Mouse (Mus musculus): ENCODE results near the gene Acsf2.
"Not testable (repeated sequence)": the region's sequence is repeated elsewhere in the genome, so short reads cannot be mapped to it uniquely, and the experiment has no call there.

Gene Acsf2

GRCm38 (mm10) chr11:94601321-94602281, at the start of gene Acsf2:
Gene Acsf2 (minus strand): TSS chr11:94601871.
- DNase-seq, result peak; percentile 87 to 88

GRCm38 (mm10) chr11:94651241-94651640, 49.6 kb upstream of the Acsf2 start:
- DNase-seq, result not testable (repeated sequence)

DNA sequence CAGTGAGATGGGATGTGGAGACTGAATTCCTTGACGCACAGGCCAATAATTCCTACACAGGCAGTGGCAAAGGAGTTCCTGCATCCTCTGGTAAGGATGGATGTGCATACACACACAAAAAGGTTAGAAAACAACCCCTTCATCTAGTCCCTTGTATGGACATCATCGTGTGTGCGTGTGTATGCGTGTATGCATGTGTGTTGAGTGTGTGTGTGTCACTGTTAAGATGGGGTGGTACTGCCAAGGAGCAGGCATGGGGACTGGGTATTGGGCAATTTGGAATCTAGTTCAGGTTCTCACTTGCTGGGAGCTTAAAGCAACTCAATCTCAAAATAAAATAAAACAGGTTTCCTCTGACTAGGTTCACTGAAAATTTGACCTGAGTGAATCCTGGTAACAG, 44.8 kb upstream of the Acsf2 start:
- DNase-seq, result no peak

- DNase-seq, result no peak
Observed at GRCm38 (mm10) chr11:94644461-94645219, 43.0 kb upstream of the Acsf2 start.

DNA sequence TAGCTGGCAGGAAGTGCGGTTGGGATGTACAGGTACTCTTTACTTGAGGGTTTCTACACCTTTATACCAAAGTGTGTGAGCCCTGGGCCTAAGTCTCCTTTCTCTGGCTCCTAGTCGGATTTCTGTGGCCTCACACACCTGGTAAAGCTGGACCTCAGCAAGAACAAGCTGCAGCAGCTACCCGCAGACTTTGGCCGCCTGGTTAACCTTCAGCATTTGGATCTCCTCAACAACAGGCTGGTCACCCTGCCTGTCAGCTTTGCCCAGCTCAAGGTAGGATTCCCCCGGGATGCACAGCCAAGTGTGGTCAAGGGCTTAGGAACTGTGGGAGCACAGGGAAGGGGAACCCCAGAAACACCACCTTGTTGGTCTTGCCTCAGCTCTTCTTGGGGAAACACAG, 32.8 kb upstream of the Acsf2 start:
- no peak for DNase-seq

DNA sequence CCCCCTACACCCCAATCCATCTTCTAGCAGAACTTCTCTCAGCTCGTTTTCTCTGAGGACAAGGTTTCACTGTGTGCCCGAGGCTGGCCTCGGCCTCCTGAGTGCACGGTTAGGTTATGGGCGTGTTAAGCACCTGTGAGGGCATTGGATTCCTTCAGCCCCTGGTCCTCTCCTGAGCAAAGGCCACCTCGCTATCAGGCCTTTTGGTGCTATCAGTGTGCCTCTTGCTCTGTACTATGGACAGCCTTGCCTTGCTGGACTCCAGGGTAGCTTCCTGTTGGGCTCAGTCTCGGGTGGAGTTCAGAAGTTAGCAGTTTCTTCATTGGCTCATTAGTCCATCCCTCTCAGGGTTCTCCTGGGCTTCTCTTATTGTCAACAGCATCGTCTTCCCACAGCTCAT, 31.3 kb upstream of the Acsf2 start:
- DNase-seq, result no peak

GRCm38 (mm10) chr11:94631969-94632368, 30.3 kb upstream of the Acsf2 start:
- DNase-seq, result no peak

DNA sequence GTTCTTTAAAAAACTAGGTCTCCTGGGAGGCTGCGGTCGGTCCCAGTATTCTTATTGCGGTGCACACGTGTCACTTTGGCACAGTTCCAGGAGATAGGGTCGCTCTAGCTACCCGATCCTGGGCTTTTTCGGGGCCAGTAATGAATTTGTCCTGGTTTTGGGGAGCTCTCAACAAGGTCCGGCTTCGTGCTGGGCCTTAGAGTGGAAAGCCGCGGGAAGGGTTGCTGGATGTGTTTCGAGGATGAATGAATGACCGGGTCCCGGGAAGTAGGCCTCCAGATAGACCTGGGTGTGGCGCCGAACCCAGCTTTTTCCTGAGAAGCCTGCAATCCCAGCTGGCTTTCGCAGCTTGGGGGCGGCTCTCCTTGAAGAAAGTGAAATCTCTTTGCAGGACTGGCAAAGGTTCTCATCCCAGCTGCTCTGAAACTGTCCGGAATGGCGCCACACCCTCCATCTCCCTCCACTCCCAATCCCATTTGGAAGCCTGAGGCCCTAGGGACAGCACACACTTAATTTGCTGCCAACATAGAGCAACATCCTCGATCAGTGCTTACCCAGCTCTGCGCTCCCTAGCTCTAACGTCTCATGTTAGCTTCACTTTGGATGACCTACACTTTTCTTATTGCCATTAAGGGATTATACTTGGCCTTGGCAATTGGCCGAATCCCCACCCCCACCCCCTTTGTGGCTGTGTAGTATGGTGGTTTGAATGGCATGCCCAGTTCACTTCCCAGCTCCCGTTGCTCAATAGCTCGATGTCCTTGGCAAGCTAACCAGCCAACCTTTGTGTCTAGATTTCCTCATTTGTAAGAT, 28.7 kb upstream of the Acsf2 start:
- peak in 1 of 2 experiments; percentile 9 for DNase-seq

GRCm38 (mm10) chr11:94629884-94630198, 28.2 kb upstream of the Acsf2 start:
- DNase-seq, result no peak

- DNase-seq, result peak; percentile 91 to 95
Observed at GRCm38 (mm10) chr11:94629199-94629883, 27.7 kb upstream of the Acsf2 start, which contains the start of gene Lrrc59. Gene Lrrc59 (plus strand): TSS chr11:94629767.

GRCm38 (mm10) chr11:94622162-94622561, 20.5 kb upstream of the Acsf2 start:
- DNase-seq, result no peak

DNA sequence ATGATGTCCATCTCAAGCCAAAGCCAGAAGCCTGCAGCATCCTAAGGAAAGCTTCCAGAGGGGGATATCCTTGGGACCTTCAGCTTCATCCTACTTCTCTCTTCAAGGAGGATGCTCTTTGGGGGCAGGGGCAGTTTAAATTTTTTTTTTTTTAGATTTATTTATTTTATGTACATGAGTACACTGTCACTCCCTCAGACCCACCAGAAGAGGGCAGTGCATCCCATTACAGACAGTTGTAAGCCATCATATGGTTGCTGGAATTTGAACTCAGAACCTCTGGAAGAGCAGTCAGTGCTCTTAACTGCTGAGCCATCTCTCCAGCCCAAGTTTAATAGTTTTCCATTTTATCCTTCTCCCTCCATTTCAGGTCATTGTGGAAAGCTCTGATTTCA, 19.8 kb upstream of the Acsf2 start:
- no peak for DNase-seq

GRCm38 (mm10) chr11:94620766-94621457, 19.2 kb upstream of the Acsf2 start:
- no peak for DNase-seq

- DNase-seq, result no peak
Observed at GRCm38 (mm10) chr11:94617646-94618045, 16.0 kb upstream of the Acsf2 start.

GRCm38 (mm10) chr11:94615494-94615893, 13.8 kb upstream of the Acsf2 start:
- DNase-seq, result no peak

DNA sequence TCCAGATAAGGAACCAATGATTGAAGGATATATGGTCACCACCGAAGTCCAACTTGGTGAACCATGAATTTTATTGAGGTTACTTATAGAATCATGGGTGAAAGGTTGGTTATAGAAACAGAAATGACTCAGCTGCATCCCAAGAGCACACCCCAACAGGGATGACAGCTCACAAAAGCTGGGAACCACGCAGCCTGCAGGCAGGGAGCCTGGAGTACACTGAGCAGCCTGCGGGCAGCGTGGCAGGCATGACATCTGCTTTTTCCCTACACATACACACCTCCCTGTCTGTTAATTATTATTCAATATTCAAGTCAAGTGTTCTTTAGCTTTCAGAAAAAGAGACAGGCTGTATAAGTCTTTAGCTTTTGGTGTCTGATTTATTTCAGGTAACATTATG, 12.9 kb upstream of the Acsf2 start:
- no peak for DNase-seq

DNA sequence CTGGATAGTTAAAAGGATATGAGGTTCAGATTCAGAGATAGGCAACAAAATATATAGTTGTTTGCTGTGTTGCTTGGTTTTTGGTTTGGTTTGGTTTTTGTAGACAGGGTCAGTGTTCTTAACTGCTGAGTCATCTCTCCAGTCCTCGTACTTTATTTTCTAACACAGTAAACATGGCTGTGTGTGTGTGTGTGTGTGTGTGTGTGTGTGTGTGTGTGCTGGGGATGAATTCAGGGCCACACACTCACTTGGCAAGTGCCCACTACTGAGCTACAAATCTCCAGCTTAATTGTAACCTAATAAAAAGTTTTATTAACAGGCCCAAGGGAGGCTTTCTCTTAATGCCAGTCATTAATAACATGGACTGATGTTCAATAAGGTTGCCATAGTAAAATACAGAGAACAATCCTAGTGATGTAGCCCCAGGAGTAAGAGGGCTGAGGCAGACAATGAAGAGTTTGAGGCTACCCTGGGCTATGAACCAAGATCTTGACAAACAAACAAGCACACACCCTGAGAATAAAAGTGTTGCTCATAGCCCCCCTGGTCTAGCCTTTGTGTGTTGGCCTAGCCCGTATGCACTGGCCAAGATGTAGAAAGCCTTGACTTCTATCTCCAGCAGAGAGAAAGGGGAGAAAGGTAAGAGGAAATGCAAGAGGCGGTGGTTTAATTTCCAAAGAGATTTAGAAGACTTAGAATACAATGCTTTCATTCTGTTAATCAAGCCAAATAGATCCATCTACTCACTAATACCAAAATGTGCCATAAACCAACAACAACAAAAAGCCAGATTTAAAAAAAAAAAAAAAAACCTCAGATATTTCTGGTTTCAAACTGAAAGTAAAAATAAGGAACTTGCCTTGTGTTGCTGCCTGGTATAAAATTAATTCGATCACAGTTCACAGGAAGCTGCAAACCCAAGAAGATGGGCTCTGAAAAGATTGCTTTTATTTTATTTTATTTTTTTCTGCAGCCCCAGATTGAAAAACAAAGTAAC, 9.4 kb upstream of the Acsf2 start:
- no peak for DNase-seq

GRCm38 (mm10) chr11:94602356-94602955, 785 bp upstream of the Acsf2 start:
- DNase-seq, result no peak

GRCm38 (mm10) chr11:94600447-94600846, 1.2 kb downstream of the Acsf2 start:
- no peak for DNase-seq
